Mouse (Mus musculus): ENCODE results near the gene Gm44965. TPM values are rescaled to one million over a fixed set of nuclear protein-coding genes. Genes with fewer than 3 reads are reported as not detected.
A peak's percentile ranks its signal among the peaks of the same experiment; 100 is the strongest.
"Not testable (repeated sequence)": the region's sequence is repeated elsewhere in the genome, so short reads cannot be mapped to it uniquely, and the experiment has no call there.

The Gm44965 gene
- polyA plus RNA-seq, 1 experiment from 2014 or later, result not detected

- WGBS, result 57% methylated on average over 7 of the region's 7 CpGs
- no peaks in the 10 kb centered on the region for H3K4me1 ChIP-seq (ENCODE audit: control insufficient read depth, insufficient read depth, low read length)
Observed at GRCm38 (mm10) chr6:48609512-48609911, 15.8 kb downstream of the Gm44965 start.

GRCm38 (mm10) chr6:48610657-48611056 lies 16.9 kb downstream of the Gm44965 start:
- ATAC-seq (ENCODE audit: low FRiP score), result no peak
- Histone ChIP-seq H3K27ac (ENCODE audit: low read depth, low read length) (no peak overlapping the region), H3K4me2 (no peak overlapping the region), H3K9me3 (ENCODE audit: control insufficient read depth, low read length) (no peaks in the 10 kb centered on the region), H3K4me3 (ENCODE audit: low read depth, low read length) (no peak overlapping the region), H3K9ac (ENCODE audit: low read length) (no peak overlapping the region), H3K36me3 (ENCODE audit: control insufficient read depth, insufficient read depth, low read length) (peaks cover 6% of the 10 kb centered on the region; the same call in 1 of the 2 replicates), H3K4me1 (ENCODE audit: control insufficient read depth, insufficient read depth, low read length) (no peaks in the 10 kb centered on the region), H3K27me3 (ENCODE audit: control insufficient read depth, insufficient read depth, low read length) (no peaks in the 10 kb centered on the region)
- 82% methylated on average over 3 of the region's 3 CpGs for WGBS
- peak; percentile 31 for DNase-seq (ENCODE audit: low spot score, missing footprints)

More at GRCm38 (mm10) chr6:48609512-48609911, 15.8 kb downstream of the Gm44965 start:
- Histone ChIP-seq H3K9me3 (ENCODE audit: control insufficient read depth, low read length) (no peaks in the 10 kb centered on the region), H3K4me2 (no peak overlapping the region), H3K36me3 (ENCODE audit: control insufficient read depth, insufficient read depth, low read length) (peaks cover 6% of the 10 kb centered on the region; the same call in 1 of the 2 replicates), H3K27me3 (ENCODE audit: control insufficient read depth, insufficient read depth, low read length) (no peaks in the 10 kb centered on the region), H3K9ac (ENCODE audit: low read length) (no peak overlapping the region), H3K4me3 (ENCODE audit: low read depth, low read length) (no peak overlapping the region), H3K27ac (ENCODE audit: low read depth, low read length) (no peak overlapping the region)
- ATAC-seq (ENCODE audit: low FRiP score) (no peak), DNase-seq (ENCODE audit: low spot score, missing footprints) (peak; percentile 72)

GRCm38 (mm10) chr6:48613464-48613863 lies 19.7 kb downstream of the Gm44965 start:
- 87% methylated on average over 4 of the region's 4 CpGs for WGBS
- H3K36me3 ChIP-seq (ENCODE audit: control insufficient read depth, insufficient read depth, low read length), result peaks cover 6% of the 10 kb centered on the region; the same call in 1 of the 2 replicates
- no peaks in the 10 kb centered on the region for H3K4me1 ChIP-seq (ENCODE audit: control insufficient read depth, insufficient read depth, low read length)
- H3K9ac ChIP-seq (ENCODE audit: low read length), result no peak overlapping the region
- H3K4me3 ChIP-seq (ENCODE audit: low read depth, low read length), result no peak overlapping the region
- ATAC-seq (ENCODE audit: low FRiP score) (no peak), DNase-seq (ENCODE audit: low spot score, missing footprints) (no peak)
- no peak overlapping the region for H3K4me2 ChIP-seq
- H3K27me3 ChIP-seq (ENCODE audit: control insufficient read depth, insufficient read depth, low read length), result no peaks in the 10 kb centered on the region
- no peaks in the 10 kb centered on the region for H3K9me3 ChIP-seq (ENCODE audit: control insufficient read depth, low read length)
- H3K27ac ChIP-seq (ENCODE audit: low read depth, low read length), result no peak overlapping the region

- ATAC-seq (ENCODE audit: low FRiP score), result no peak
- Histone ChIP-seq H3K9ac (ENCODE audit: low read length) (no peak overlapping the region), H3K9me3 (ENCODE audit: control insufficient read depth, low read length) (no peaks in the 10 kb centered on the region), H3K27ac (ENCODE audit: low read depth, low read length) (no peak overlapping the region), H3K4me2 (no peak overlapping the region), H3K27me3 (ENCODE audit: control insufficient read depth, insufficient read depth, low read length) (no peaks in the 10 kb centered on the region), H3K4me3 (ENCODE audit: low read depth, low read length) (no peak overlapping the region), H3K4me1 (ENCODE audit: control insufficient read depth, insufficient read depth, low read length) (no peaks in the 10 kb centered on the region), H3K36me3 (ENCODE audit: control insufficient read depth, insufficient read depth, low read length) (peaks cover 10% of the 10 kb centered on the region; the same call in 1 of the 2 replicates)
- no peak for DNase-seq (ENCODE audit: low spot score, missing footprints)
- 90% methylated on average over 5 of the region's 5 CpGs for WGBS
Observed at GRCm38 (mm10) chr6:48614756-48615155, 21.0 kb downstream of the Gm44965 start.

- Histone ChIP-seq H3K9ac (ENCODE audit: low read length) (no peak overlapping the region), H3K36me3 (ENCODE audit: control insufficient read depth, insufficient read depth, low read length) (peaks cover 7% of the 10 kb centered on the region; the same call in 1 of the 2 replicates), H3K4me3 (ENCODE audit: low read depth, low read length) (no peak overlapping the region), H3K9me3 (ENCODE audit: control insufficient read depth, low read length) (no peaks in the 10 kb centered on the region), H3K4me1 (ENCODE audit: control insufficient read depth, insufficient read depth, low read length) (no peaks in the 10 kb centered on the region), H3K4me2 (no peak overlapping the region), H3K27me3 (ENCODE audit: control insufficient read depth, insufficient read depth, low read length) (no peaks in the 10 kb centered on the region), H3K27ac (ENCODE audit: low read depth, low read length) (no peak overlapping the region)
- ATAC-seq (ENCODE audit: low FRiP score) (no peak), DNase-seq (ENCODE audit: low spot score, missing footprints) (no peak)
- WGBS, result 94% methylated on average over 30 of the region's 30 CpGs
Observed at GRCm38 (mm10) chr6:48620031-48620430, 26.3 kb downstream of the Gm44965 start.

GRCm38 (mm10) chr6:48622186-48622843 lies 28.6 kb downstream of the Gm44965 start:
- H3K4me2 ChIP-seq; H3K27ac ChIP-seq (ENCODE audit: low read depth, low read length); H3K36me3 ChIP-seq (ENCODE audit: control insufficient read depth, insufficient read depth, low read length); H3K9me3 ChIP-seq (ENCODE audit: control insufficient read depth, low read length); H3K27me3 ChIP-seq (ENCODE audit: control insufficient read depth, insufficient read depth, low read length); H3K9ac ChIP-seq (ENCODE audit: low read length); H3K4me3 ChIP-seq (ENCODE audit: low read depth, low read length); ATAC-seq (ENCODE audit: low FRiP score); DNase-seq (ENCODE audit: low spot score, missing footprints); H3K4me1 ChIP-seq (ENCODE audit: control insufficient read depth, insufficient read depth, low read length): not testable (repeated sequence)
- WGBS, result 84% methylated on average over 8 of the region's 8 CpGs

- no peak overlapping the region for H3K4me3 ChIP-seq (ENCODE audit: low read depth, low read length)
- no peak overlapping the region for H3K9ac ChIP-seq (ENCODE audit: low read length)
- ATAC-seq (ENCODE audit: low FRiP score) (no peak), DNase-seq (ENCODE audit: low spot score, missing footprints) (no peak)
- peaks cover 10% of the 10 kb centered on the region for H3K27me3 ChIP-seq (ENCODE audit: control insufficient read depth, insufficient read depth, low read length)
- no peaks in the 10 kb centered on the region for H3K4me1 ChIP-seq (ENCODE audit: control insufficient read depth, insufficient read depth, low read length)
- no peak overlapping the region for H3K4me2 ChIP-seq
- H3K36me3 ChIP-seq (ENCODE audit: control insufficient read depth, insufficient read depth, low read length), result peaks cover 7% of the 10 kb centered on the region; the same call in 1 of the 2 replicates
- no peak overlapping the region for H3K27ac ChIP-seq (ENCODE audit: low read depth, low read length)
- no peaks in the 10 kb centered on the region for H3K9me3 ChIP-seq (ENCODE audit: control insufficient read depth, low read length)
- WGBS, result 29% methylated on average over 1 of the region's 1 CpGs
Observed at GRCm38 (mm10) chr6:48623460-48623859, 29.7 kb downstream of the Gm44965 start.

GRCm38 (mm10) chr6:48626464-48626863 lies 32.7 kb downstream of the Gm44965 start, which contains the start of gene AI854703:
Gene AI854703 (plus strand): TSS chr6:48626764.
- Histone ChIP-seq H3K4me1 (ENCODE audit: control insufficient read depth, insufficient read depth, low read length) (no peaks in the 10 kb centered on the region; the same call in 1 of the 2 replicates), H3K4me2 (peak within 1 kb of the TSS; percentile 67), H3K27ac (ENCODE audit: low read depth, low read length) (no peak within 1 kb of the TSS), H3K36me3 (ENCODE audit: control insufficient read depth, insufficient read depth, low read length) (no peaks in the 10 kb centered on the region), H3K27me3 (ENCODE audit: control insufficient read depth, insufficient read depth, low read length) (peaks cover 25% of the 10 kb centered on the region), H3K4me3 (ENCODE audit: low read depth, low read length) (peak within 1 kb of the TSS; percentile 28), H3K9me3 (ENCODE audit: control insufficient read depth, low read length) (no peaks in the 10 kb centered on the region), H3K9ac (ENCODE audit: low read length) (peak within 1 kb of the TSS; percentile 5)
- WGBS, result 22% methylated on average over 8 of the region's 8 CpGs
- no peak for DNase-seq (ENCODE audit: low spot score, missing footprints)
- no peak for ATAC-seq (ENCODE audit: low FRiP score)

GRCm38 (mm10) chr6:48626984-48627383 lies 33.2 kb downstream of the Gm44965 start:
- Histone ChIP-seq H3K27me3 (ENCODE audit: control insufficient read depth, insufficient read depth, low read length) (peaks cover 25% of the 10 kb centered on the region), H3K9ac (ENCODE audit: low read length) (peak overlapping the region; percentile 5), H3K27ac (ENCODE audit: low read depth, low read length) (no peak overlapping the region), H3K9me3 (ENCODE audit: control insufficient read depth, low read length) (no peaks in the 10 kb centered on the region), H3K4me1 (ENCODE audit: control insufficient read depth, insufficient read depth, low read length) (no peaks in the 10 kb centered on the region; the same call in 1 of the 2 replicates), H3K4me3 (ENCODE audit: low read depth, low read length) (peak overlapping the region; percentile 28), H3K4me2 (peak overlapping the region; percentile 67), H3K36me3 (ENCODE audit: control insufficient read depth, insufficient read depth, low read length) (no peaks in the 10 kb centered on the region)
- DNase-seq (ENCODE audit: low spot score, missing footprints) (peak; percentile 94), ATAC-seq (ENCODE audit: low FRiP score) (peak; percentile 44)
- 1% methylated on average over 32 of the region's 32 CpGs for WGBS

Data from midbrain, embryonic 11.5 days (tissue).